Mouse (Mus musculus) neutrophil, adult 5-6 weeks (primary cell): ENCODE measurements around the gene Cib2. TPM values are rescaled to one million over a fixed set of nuclear protein-coding genes. Genes with fewer than 3 reads are reported as not detected.

Experiments
- ATAC-seq: fragments of 151-379, 151-347 bp; 2 replicates; pipeline ENCODE4 v1.8.0; 2017; ENCODE audit warnings: mild to moderate bottlenecking, moderate TSS enrichment; ENCODE audit not compliant: insufficient number of reproducible peaks, poor library complexity, low FRiP score, severe bottlenecking; ENCODE audit errors: extremely low read depth
- total RNA-seq: library from RNA; stranded (forward); fragments of 200-1000 nt; gene quantifications from 2 replicates; pipeline ENCODE4 v1.2.3, GENCODE M21; 2017

Cib2 gene
- total RNA-seq, 1 experiment from 2014 or later: 3.1 TPM

DNA sequence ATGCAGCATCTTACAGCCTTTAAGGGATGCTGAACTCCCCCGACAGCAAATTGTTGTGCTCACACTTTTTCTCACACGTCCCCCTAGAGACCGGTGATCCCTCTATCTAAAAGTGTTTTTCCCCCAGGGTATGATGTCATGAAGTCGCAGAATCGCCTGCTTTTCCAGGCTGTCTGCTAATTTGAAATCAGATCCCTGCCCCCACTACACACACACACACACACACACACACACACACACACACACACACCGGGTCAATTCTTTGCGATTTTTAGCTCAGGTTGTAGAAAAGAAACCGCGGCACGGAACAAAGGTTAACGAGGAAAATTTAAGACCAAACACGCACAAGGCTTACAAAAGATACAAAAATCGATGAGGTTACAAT lies 57.9 kb downstream of the Cib2 start:
- no peak for ATAC-seq

DNA sequence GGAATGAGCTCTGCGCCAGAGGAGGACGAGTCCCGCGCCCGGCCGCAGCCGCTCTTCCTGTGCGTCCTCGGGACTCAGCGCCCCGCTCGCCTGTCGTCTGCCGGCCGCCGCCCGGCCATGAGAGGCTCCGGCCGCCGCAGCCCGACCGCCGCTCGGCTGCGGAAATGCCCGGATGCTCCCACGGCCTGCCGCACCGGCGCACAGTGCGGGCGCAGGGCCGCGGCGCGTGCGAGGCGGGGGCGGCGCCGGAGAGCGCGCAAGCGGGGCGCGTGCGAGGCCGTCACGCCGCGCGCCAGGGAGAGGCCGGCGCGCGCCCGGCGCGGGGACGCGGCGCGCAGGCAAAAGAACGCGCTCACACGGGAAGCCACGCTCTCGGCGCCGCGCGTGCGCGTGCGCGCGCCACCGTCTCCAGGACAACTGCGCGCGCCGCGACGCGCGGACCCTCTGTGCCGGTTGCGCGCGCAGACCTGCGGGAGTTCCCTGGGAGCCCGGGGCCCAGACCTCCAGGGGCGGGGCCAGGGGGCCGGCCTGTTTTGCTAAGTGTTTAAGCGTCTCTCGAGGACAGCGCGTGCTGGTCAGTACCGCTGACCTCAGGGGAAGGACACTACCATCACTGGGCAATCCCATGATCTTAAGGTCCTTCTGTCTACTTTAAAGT lies 58.4 kb downstream of the Cib2 start, which contains the start of gene Dmxl2:
Gene Dmxl2 (minus strand): TSS at position 174 of the 658 bp plus-strand sequence.
- ATAC-seq: peak; percentile 75

DNA sequence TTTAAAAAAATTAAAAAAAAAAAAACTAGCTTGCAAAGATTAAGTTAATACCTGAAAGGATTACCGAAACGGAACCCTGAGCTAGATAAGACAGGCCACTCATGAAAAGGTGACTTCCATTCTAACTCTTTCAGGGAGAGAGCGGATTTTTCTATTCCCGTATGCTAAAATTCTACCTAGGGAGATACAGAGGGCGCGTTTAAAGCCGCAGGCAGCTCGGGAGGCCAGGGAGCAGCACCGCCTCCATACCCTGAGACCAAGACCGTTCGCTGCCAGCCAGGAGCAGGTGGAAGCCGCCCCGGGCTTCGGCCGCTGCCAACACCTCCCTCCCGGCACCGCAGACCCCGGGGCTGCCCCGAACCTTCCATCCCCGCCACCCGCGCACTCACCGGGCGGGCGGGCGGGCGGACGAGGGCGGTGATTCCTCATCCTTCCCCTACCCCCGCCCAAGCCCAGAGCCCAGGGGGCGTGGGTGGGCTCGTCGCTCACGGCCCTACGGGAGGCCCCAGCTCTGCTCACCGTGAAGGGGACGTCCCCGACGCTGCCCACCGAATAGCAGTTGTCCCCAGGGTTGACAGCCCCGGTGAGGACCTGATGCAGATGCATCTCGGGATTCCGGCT lies 59.1 kb downstream of the Cib2 start:
- ATAC-seq: no peak

DNA sequence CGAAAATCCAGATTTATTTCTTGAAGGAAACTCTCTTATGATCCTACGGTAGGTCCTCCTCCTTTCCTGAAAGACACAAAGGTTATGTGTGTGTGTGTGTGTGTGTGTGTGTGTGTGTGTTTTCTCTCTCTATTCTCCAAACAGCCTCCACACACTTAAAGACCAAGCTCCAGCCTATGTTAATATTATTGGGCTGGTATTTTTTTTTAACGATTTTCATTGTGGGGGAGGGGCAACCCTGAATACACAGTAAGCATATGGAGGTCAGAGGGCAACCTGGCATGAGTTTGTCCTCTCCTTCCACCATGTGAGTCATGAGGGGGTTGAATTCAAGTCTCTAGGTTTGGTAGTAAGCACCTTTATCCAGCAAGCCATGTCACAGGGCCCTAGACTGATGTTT lies 60.2 kb downstream of the Cib2 start:
- no peak for ATAC-seq

DNA sequence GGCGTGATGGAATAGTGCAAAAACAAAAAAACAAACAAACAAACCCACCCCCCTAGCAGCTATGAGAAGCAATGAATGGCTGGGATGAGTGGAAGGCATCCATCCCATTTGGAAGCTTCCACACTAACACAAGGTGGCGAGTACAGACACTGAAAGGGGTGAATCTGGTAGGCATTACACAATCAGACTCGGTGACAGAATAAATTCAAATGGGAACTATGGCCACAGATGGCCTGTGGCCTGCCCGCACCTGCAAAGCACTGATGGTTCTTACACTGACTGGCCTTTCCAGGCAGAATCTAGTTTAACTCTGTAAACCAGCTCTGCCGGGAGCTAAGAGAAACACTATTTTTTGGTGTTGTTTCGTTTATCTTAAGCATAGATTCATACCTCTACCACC lies 60.7 kb downstream of the Cib2 start:
- ATAC-seq: no peak

Other genes starting within 250 kb of the Cib2 start
- 117 and 119 TPM in 2 replicates for gene Dmxl2, start 58.6 kb downstream of the Cib2 start, total RNA-seq
- gene Sh2d7, start 21.2 kb downstream of the Cib2 start, total RNA-seq: not detected in 2 replicates
- gene Idh3a, start 26.1 kb upstream of the Cib2 start, total RNA-seq: 14.4 and 14.8 TPM in 2 replicates
- 1.5 and 1.6 TPM in 2 replicates for gene Acsbg1, start 101.7 kb upstream of the Cib2 start, total RNA-seq
- gene Dnaja4, start 138.7 kb upstream of the Cib2 start, total RNA-seq: 1.4 and 2.3 TPM in 2 replicates
- gene Wdr61, start 174.3 kb upstream of the Cib2 start, total RNA-seq: 22.5 and 29.2 TPM in 2 replicates
- not detected in 2 replicates for gene Crabp1, start 204.5 kb upstream of the Cib2 start, total RNA-seq